Mouse (Mus musculus) lung, adult 2 months (tissue): ENCODE measurements around the gene Sac3d1.

Source experiments
- CTCF ChIP-seq: fragments of 200-500 bp; IDR thresholded peaks from 2 replicates; pipeline ENCODE4 v1.5.1; 2011; ENCODE audit warnings: mild to moderate bottlenecking, low read length, control low read depth; ENCODE audit not compliant: insufficient read depth
- POLR2A ChIP-seq: fragments of 200-500 bp; IDR thresholded peaks from 2 replicates; pipeline ENCODE4 v1.6.1; 2011; ENCODE audit warnings: low read depth, mild to moderate bottlenecking, control low read depth, low read length, borderline replicate concordance; ENCODE audit errors: extremely low read depth

DNA sequence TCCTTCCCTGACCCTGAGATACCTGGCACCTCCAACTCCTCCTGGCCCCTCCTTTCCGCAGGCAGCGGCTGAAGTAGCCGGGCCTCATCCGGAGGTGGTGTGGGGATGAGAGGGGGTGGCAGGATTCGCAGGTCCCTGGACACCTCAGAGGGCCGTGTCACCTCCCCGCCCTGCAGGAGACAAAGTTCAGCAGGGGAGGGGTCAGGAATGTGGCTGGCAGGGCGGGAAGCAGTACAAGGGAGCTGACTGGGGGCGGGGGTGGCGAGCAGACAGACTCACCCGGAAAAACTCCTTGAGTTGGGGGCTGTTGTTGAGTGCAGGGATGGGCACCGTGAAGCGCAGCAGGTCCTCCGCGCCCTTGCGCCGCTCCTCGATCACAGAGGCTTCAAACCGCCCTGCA is 3.3 kb upstream of the Sac3d1 start:
- TF ChIP-seq CTCF (no peak), POLR2A (no peak)
